Mouse (Mus musculus) myocyte (in vitro differentiated cells): Measurements from ENCODE around the gene Tchhl1. TPM values are rescaled to one million over a fixed set of nuclear protein-coding genes. Genes with fewer than 3 reads are reported as not detected.

Source experiments
- H3K27me3 ChIP-seq: one replicate; pipeline ENCODE4 v1.6.1; 2011; ENCODE audit not compliant: control insufficient read depth, insufficient read depth, insufficient read length
- H3K36me3 ChIP-seq: one replicate; pipeline ENCODE4 v1.6.1; 2011; ENCODE audit not compliant: control insufficient read depth, insufficient read depth
- H3K4me2 ChIP-seq: one replicate; pipeline ENCODE4 v1.6.1; 2011; ENCODE audit warnings: low read depth, control low read depth
- H3K4me3 ChIP-seq: one replicate; pipeline ENCODE4 v1.5.1; 2011; ENCODE audit warnings: mild to moderate bottlenecking, control low read depth, moderate library complexity
- H3K79me2 ChIP-seq: one replicate; pipeline ENCODE4 v1.6.1; 2011; ENCODE audit not compliant: control insufficient read depth, insufficient read depth
- H3ac ChIP-seq: one replicate; pipeline ENCODE4 v1.6.1; 2011; ENCODE audit not compliant: control insufficient read depth, insufficient read length
- CEBPB ChIP-seq: IDR thresholded peaks from 2 replicates; pipeline ENCODE4 v1.6.1; 2011; ENCODE audit warnings: mild to moderate bottlenecking, moderate library complexity; ENCODE audit not compliant: poor library complexity, insufficient read depth, severe bottlenecking
- E2F4 ChIP-seq: IDR thresholded peaks from one replicate; pipeline ENCODE4 v1.6.1; 2011; ENCODE audit warnings: mild to moderate bottlenecking, control low read depth, moderate library complexity; ENCODE audit not compliant: insufficient read depth
- MAX ChIP-seq: IDR thresholded peaks from one replicate; pipeline ENCODE4 v1.6.1; 2011; ENCODE audit warnings: low read depth, mild to moderate bottlenecking, control low read depth
- MYOD1 ChIP-seq, 3 experiments: IDR thresholded peaks; one replicate each; pipeline ENCODE4 v1.6.1; 2011; ENCODE audit warnings: control low read depth in 2 of 3, low read depth in 2 of 3, mild to moderate bottlenecking in 2 of 3, moderate library complexity in 1 of 3; ENCODE audit not compliant: insufficient read length in 2 of 3, control insufficient read depth in 1 of 3
- MYOG ChIP-seq, 3 experiments: IDR thresholded peaks; one replicate each; pipeline ENCODE4 v1.6.1; 2011; ENCODE audit warnings: control low read depth in 2 of 3, low read depth in 2 of 3, mild to moderate bottlenecking in 2 of 3; ENCODE audit not compliant: insufficient read length in 2 of 3, control insufficient read depth in 1 of 3, insufficient read depth in 1 of 3
- POLR2A ChIP-seq: IDR thresholded peaks from one replicate; pipeline ENCODE4 v1.6.1; 2011; ENCODE audit warnings: low read depth, mild to moderate bottlenecking, control low read depth, moderate library complexity; ENCODE audit not compliant: insufficient read length
- POLR2AphosphoS2 ChIP-seq: IDR thresholded peaks from one replicate; pipeline ENCODE4 v1.6.1; 2011; ENCODE audit warnings: low read depth, control low read depth; ENCODE audit not compliant: insufficient read length
- REST ChIP-seq: IDR thresholded peaks from one replicate; pipeline ENCODE4 v1.6.1; 2011; ENCODE audit warnings: mild to moderate bottlenecking, control low read depth, moderate library complexity; ENCODE audit not compliant: insufficient read depth, insufficient read length
- SRF ChIP-seq: IDR thresholded peaks from one replicate; pipeline ENCODE4 v1.6.1; 2011; ENCODE audit warnings: low read depth; ENCODE audit not compliant: control insufficient read depth, insufficient read length
- TCF12 ChIP-seq: IDR thresholded peaks from one replicate; pipeline ENCODE4 v1.6.1; 2011; ENCODE audit warnings: mild to moderate bottlenecking, control low read depth; ENCODE audit not compliant: poor library complexity, insufficient read depth, severe bottlenecking
- TCF3 ChIP-seq: IDR thresholded peaks from one replicate; pipeline ENCODE4 v1.6.1; 2011; ENCODE audit warnings: low read depth, control low read depth; ENCODE audit not compliant: insufficient read length
- USF1 ChIP-seq: IDR thresholded peaks from one replicate; pipeline ENCODE4 v1.6.1; 2011; ENCODE audit warnings: low read depth, mild to moderate bottlenecking, control low read depth, moderate library complexity
- polyA plus RNA-seq: library from polyadenylated mRNA; unstranded; fragments of >200 nt; fragmentation: generic; extraction: Trizol; gene quantifications from one replicate; pipeline ENCODE4 v1.2.1, GENCODE M21; 2012; ENCODE audit warnings: missing spikeins

The Tchhl1 gene
- polyA plus RNA-seq, 1 experiment, result not detected

- Histone ChIP-seq H3K4me2 (no peak overlapping the region), H3K27me3 (no peaks in the 10 kb centered on the region), H3K79me2 (no peaks in the 10 kb centered on the region), H3K4me3 (no peak overlapping the region), H3K36me3 (no peaks in the 10 kb centered on the region), H3ac (no peak overlapping the region)
- no peak for TF ChIP-seq POLR2AphosphoS2
- no peak for TF ChIP-seq MYOG (IDR thresholded peaks at IDR 0.05; ENCODE audit: control insufficient read depth in 1 of 3, insufficient read depth in 1 of 3, insufficient read length in 2 of 3, low read depth in 2 of 3)
Observed at GRCm38 (mm10) chr3:93509301-93509700, 40.7 kb downstream of the Tchhl1 start.

- Histone ChIP-seq H3K79me2 (no peaks in the 10 kb centered on the region), H3K36me3 (no peaks in the 10 kb centered on the region), H3K4me3 (no peak overlapping the region), H3K27me3 (no peaks in the 10 kb centered on the region), H3ac (no peak overlapping the region), H3K4me2 (no peak overlapping the region)
- TF ChIP-seq MYOD1 (IDR thresholded peaks at IDR 0.05; ENCODE audit: control insufficient read depth in 1 of 3, insufficient read length in 2 of 3, low read depth in 2 of 3) (no peak), POLR2A (no peak), E2F4 (no peak), REST (no peak), USF1 (no peak), SRF (no peak), TCF3 (no peak), POLR2AphosphoS2 (no peak), TCF12 (no peak), CEBPB (no peak), MYOG (IDR thresholded peaks at IDR 0.05; ENCODE audit: control insufficient read depth in 1 of 3, insufficient read depth in 1 of 3, insufficient read length in 2 of 3, low read depth in 2 of 3) (no peak), MAX (no peak)
Observed at GRCm38 (mm10) chr3:93511036-93511435, 42.5 kb downstream of the Tchhl1 start.

- H3K4me2 ChIP-seq, result no peak overlapping the region
- no peak overlapping the region for H3ac ChIP-seq
- no peaks in the 10 kb centered on the region for H3K79me2 ChIP-seq
- TF ChIP-seq CEBPB (no peak), MAX (no peak), REST (no peak), MYOG (IDR thresholded peaks at IDR 0.05; ENCODE audit: control insufficient read depth in 1 of 3, insufficient read depth in 1 of 3, insufficient read length in 2 of 3, low read depth in 2 of 3) (no peak), USF1 (no peak), POLR2AphosphoS2 (no peak), TCF3 (no peak), TCF12 (no peak), SRF (no peak), E2F4 (no peak)
- no peaks in the 10 kb centered on the region for H3K27me3 ChIP-seq
- H3K36me3 ChIP-seq, result no peaks in the 10 kb centered on the region
- no peak overlapping the region for H3K4me3 ChIP-seq
Observed at GRCm38 (mm10) chr3:93511801-93512200, 43.2 kb downstream of the Tchhl1 start.

- Histone ChIP-seq H3K27me3 (no peaks in the 10 kb centered on the region), H3K4me2 (no peak overlapping the region), H3K4me3 (no peak overlapping the region), H3K79me2 (no peaks in the 10 kb centered on the region), H3K36me3 (no peaks in the 10 kb centered on the region), H3ac (no peak overlapping the region)
- no peak for TF ChIP-seq MYOD1 (IDR thresholded peaks at IDR 0.05; ENCODE audit: control insufficient read depth in 1 of 3, insufficient read length in 2 of 3, low read depth in 2 of 3)
- no peak for TF ChIP-seq CEBPB
- no peak for TF ChIP-seq TCF12
- TF ChIP-seq E2F4, result no peak
- no peak for TF ChIP-seq POLR2A
- TF ChIP-seq MAX, result no peak
- no peak for TF ChIP-seq SRF
Observed at GRCm38 (mm10) chr3:93512386-93513101, 44.0 kb downstream of the Tchhl1 start.

GRCm38 (mm10) chr3:93514628-93515027, 46.1 kb downstream of the Tchhl1 start:
- TF ChIP-seq MAX (no peak), SRF (no peak), USF1 (no peak), REST (no peak), E2F4 (no peak), CEBPB (no peak), TCF3 (no peak), POLR2AphosphoS2 (no peak), MYOD1 (IDR thresholded peaks at IDR 0.05; ENCODE audit: control insufficient read depth in 1 of 3, insufficient read length in 2 of 3, low read depth in 2 of 3) (no peak), TCF12 (no peak), MYOG (IDR thresholded peaks at IDR 0.05; ENCODE audit: control insufficient read depth in 1 of 3, insufficient read depth in 1 of 3, insufficient read length in 2 of 3, low read depth in 2 of 3) (no peak), POLR2A (no peak)
- no peaks in the 10 kb centered on the region for H3K79me2 ChIP-seq
- H3K4me2 ChIP-seq, result no peak overlapping the region
- H3K36me3 ChIP-seq, result no peaks in the 10 kb centered on the region
- no peak overlapping the region for H3ac ChIP-seq
- no peak overlapping the region for H3K4me3 ChIP-seq
- no peaks in the 10 kb centered on the region for H3K27me3 ChIP-seq
